Mouse (Mus musculus): ENCODE data around the gene Tmem242.

The Tmem242 gene

DNA sequence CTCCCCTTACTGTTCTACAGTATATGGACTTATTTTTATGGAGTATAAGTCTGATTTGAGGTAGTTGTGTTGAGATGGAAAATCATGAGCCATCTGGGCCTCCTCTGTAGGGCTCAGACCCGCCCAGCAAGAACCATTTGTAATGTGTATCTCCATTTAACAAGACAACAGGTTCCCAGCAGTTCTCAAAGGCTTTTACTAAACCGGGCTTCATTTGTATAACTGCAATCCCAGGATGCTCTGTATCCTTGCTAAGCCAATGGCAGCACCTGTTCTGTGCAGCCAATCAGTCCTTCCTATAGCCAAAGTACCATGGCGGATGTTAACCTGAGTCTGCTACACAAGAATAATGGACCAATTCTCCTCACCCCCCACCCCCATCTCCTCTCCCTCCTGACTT, 23.5 kb downstream of the Tmem242 start:
- no peak for DNase-seq (ENCODE audit: low spot score in 2 of 2)

DNA sequence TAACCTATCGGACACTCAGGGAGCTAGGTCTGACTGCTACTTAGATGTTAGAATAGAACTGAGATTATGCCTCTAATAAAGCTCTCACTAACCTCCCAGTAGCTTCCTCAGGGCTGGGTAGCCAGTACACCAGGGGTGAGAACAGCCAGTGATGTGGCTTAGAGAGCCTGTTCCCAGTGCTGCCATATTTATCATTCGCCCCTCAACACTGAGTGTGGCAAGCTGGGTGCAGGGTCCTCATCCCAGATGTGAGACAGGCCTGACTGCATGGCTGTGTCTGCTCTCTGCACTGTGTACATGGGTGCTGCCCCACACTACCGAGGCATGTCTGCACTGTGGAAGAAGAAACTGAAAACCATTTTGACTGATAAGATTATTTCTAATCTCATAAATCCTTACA, 26.0 kb downstream of the Tmem242 start:
- DNase-seq (ENCODE audit: low spot score in 2 of 2), result no peak

GRCm38 (mm10) chr17:5413350-5413749, 26.7 kb downstream of the Tmem242 start:
- no peak for DNase-seq (ENCODE audit: low spot score in 2 of 2)

DNA sequence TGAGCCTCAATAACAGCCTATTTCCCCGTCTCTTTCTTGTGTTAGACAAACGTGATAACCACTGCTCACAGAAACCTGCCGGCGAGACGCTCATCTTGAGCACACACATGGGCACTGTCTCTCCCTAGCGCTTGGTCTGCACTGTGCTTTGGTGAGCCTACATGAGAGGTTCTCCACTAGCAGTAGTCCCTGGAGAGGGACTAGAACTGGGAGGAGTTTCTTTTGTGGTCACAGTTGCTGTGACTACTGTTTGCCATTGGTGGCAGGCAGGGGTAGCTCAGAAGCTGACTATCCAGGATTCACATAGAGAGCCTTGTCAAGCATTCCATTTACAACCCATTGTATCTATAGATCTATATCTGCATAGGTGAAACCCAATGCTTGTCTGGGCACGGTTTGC, 27.3 kb downstream of the Tmem242 start:
- no peak for DNase-seq (ENCODE audit: low spot score in 2 of 2)

- DNase-seq (ENCODE audit: low spot score in 2 of 2), result no peak
Measured at GRCm38 (mm10) chr17:5412301-5412700, 27.8 kb downstream of the Tmem242 start.

GRCm38 (mm10) chr17:5411205-5411604, 28.9 kb downstream of the Tmem242 start:
- DNase-seq (ENCODE audit: low spot score in 2 of 2), result no peak

DNA sequence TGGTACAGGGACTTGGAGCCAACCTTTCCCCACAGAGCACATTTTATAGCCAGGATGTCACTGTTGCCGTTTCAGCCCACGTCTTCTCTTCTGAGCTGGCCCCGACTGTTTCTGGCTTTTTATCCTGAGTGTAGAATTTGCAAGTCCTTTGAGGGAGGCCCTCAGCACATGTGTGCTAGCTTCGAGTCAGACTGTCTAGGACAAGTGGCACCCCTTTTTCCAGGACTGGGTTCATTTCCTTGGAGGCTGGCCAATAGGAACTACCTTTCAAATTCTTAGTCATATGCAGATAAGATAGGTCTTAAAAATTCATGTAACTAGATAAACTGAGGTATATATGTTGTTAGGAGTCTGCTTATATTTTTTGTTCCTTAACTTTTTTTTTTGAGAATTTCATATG, 29.7 kb downstream of the Tmem242 start:
- DNase-seq (ENCODE audit: low spot score in 2 of 2), result no peak

GRCm38 (mm10) chr17:5407030-5407429, 33.0 kb downstream of the Tmem242 start:
- no peak for DNase-seq (ENCODE audit: low spot score in 2 of 2)

DNA sequence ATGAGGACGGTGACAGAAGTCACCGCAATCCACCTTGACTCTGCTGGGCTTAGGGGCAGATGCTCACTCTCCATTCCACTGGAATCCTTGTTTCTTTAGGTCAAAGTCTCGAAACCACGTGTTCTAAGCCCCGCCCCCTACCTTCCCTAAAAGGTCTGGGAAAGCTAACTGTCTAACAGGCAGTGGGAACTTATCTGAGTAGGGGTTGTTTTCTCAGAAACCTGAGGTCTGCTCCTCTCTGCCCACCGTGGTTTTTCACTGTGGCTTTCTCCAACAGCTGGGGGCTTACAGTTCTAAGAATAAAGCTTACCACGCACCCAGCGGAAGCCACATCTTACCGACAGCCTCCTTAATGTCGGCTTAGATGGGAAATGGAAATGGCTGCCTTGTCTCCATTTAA, 33.5 kb downstream of the Tmem242 start:
- peak in 1 of 2 experiments; percentile 9 for DNase-seq (ENCODE audit: low spot score in 2 of 2)

- DNase-seq (ENCODE audit: low spot score in 2 of 2), result no peak
Measured at GRCm38 (mm10) chr17:5403885-5404284, 36.2 kb downstream of the Tmem242 start.

GRCm38 (mm10) chr17:5402624-5403023, 37.4 kb downstream of the Tmem242 start:
- peak; percentile 59 to 61 for DNase-seq (ENCODE audit: low spot score in 2 of 2)

DNA sequence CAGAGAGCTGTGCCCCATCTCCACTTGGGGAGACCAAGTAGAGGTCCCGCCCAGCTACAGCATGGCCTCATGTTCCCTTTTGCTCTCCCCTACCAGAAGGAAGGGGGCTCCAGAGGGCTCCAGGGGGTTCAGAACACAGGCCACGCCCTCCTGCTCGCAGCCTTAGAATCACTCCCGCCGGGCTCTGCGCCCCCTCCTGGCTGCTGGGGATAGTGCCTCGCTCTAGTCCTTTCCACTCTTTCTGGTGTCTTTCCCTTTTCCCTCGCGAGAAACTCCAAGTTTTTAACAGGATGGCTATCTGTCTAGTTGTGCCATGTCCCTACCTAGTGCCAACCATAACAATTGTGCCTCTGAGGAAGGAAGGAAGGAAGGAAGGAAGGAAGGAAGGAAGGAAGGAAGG, 38.0 kb downstream of the Tmem242 start:
- peak; percentile 34 to 50 for DNase-seq (ENCODE audit: low spot score in 2 of 2)

GRCm38 (mm10) chr17:5401288-5401687, 38.8 kb downstream of the Tmem242 start:
- DNase-seq (ENCODE audit: low spot score in 2 of 2), result no peak

GRCm38 (mm10) chr17:5400435-5401090, 39.5 kb downstream of the Tmem242 start:
- no peak for DNase-seq (ENCODE audit: low spot score in 2 of 2)

- peak; percentile 60 to 74 for DNase-seq (ENCODE audit: low spot score in 2 of 2)
Measured at GRCm38 (mm10) chr17:5397148-5398007, 42.7 kb downstream of the Tmem242 start.

DNA sequence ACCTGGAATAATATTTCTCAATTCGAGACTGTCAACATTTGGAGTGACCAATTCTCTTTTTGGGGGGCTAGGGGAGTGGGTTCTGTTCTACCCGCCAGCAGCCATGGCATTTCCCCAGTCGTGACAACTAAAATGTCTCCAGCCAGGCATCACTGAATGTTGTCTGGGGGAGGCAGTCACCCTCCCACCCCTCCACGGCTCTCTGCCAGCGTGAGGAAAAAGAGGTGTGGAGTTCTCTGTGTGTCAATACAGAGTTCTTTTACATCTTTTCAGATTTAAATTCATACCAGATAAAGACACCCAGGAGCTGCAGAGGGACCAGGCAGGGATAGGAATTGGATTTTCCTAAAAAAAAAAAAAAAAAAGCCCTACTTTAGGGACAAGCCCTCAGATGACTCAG, 43.8 kb downstream of the Tmem242 start:
- DNase-seq (ENCODE audit: low spot score in 2 of 2), result no peak

DNA sequence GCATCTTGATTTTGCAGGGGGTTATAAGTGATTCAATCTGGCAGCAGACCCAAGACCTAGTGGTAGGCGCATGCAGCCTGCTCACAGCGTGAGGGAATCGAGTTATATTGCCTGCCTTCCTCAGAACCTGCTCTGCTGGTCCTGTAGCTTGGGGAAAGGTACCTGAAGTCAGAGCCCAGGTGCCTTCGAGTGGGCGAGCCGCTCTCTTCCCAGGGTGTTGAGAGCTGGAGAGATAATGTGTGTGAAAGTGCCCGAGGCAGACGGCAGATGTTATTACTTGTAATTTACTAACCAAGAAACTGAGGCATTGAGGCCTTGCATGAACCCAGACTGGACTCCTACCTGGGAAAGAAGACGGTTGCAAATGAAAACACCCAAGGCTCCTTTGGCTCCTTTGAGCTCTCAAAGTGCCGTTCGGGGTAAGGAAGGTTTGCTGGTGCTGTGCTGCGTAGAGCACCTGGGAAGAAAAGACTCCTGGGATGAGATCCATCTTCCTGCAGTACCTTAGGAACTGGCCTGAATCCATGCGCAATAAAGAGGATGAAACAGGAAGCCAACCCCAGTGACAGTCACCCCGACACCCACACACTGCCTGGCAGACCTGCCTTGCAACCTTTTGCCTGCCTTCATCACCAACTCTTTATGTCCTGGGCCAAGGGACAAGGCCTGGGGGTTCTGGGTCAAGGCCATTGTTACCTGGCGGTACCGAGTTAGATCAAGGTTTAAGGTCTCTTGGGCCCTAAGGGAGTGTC, 44.4 kb downstream of the Tmem242 start:
- no peak for DNase-seq (ENCODE audit: low spot score in 2 of 2)

DNA sequence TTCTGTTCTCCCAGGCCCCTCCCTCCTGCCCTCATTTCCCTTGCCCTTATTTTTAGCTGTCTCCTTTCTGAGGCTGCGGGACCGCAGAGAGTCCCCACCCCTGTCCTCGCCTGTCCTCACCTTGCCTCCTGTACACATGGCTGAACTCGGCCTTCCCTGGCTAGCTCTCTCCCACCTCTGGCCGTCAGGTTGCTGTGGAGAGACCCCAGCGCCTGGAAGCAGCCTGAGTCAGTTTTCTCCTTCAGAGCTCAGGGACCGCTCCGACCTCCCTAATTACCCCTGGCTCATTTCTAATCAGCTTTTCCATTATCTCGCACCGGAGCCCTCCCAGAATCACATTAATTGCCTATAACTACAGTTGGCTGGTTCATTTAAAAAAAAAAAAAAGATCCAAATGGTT, 49.4 kb downstream of the Tmem242 start:
- no peak for DNase-seq (ENCODE audit: low spot score in 2 of 2)

GRCm38 (mm10) chr17:5388351-5388750, 51.7 kb downstream of the Tmem242 start:
- DNase-seq (ENCODE audit: low spot score in 2 of 2), result no peak

- no peak for DNase-seq (ENCODE audit: low spot score in 2 of 2)
Measured at GRCm38 (mm10) chr17:5386885-5387545, 53.0 kb downstream of the Tmem242 start.

GRCm38 (mm10) chr17:5385694-5386093, 54.4 kb downstream of the Tmem242 start:
- no peak for DNase-seq (ENCODE audit: low spot score in 2 of 2)

DNA sequence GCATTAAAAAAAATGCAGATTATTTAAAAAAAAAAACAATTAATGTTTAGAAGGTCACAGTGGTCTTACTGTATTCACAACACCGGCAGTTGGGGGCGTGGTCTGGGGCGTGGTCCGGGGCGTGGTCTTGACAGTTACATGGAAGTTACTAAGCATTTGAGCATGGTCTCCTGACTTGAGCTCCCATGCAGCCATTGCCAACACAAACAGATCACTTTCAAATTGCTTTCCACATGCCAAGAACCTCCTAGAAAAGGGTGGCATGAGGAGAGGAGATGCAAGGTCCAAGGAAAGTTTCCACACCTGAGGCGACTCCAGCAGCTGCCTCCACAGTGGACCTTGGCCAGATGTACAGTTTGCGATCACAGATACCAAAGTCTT, 62.1 kb downstream of the Tmem242 start:
- peak in 1 of 2 experiments; percentile 22 for DNase-seq (ENCODE audit: low spot score in 2 of 2)
